Mouse (Mus musculus) intestine, embryonic 16.5 days (tissue): ENCODE measurements around the gene Pin1rt1. TPM values are rescaled to one million over a fixed set of nuclear protein-coding genes. Genes with fewer than 3 reads are reported as not detected.

Source experiments
- ATAC-seq: fragments of 200-750 bp; cut with Nextera tagmentation; 2 replicates; pipeline ENCODE4 v1.8.0; 2017; ENCODE audit warnings: moderate TSS enrichment, moderate library complexity
- H3K27ac ChIP-seq: fragments of 300-500 bp; sonication (generic); 2 replicates; pipeline ENCODE4 v1.5.1; 2014; ENCODE audit warnings: mild to moderate bottlenecking, low read length
- H3K27me3 ChIP-seq: fragments of 300-500 bp; sonication (generic); replicated peaks from 2 replicates; pipeline ENCODE4 v1.6.1; 2014; ENCODE audit warnings: low read length, control low read depth, mixed read lengths; ENCODE audit not compliant: control insufficient read depth, insufficient read depth
- H3K36me3 ChIP-seq: fragments of 300-500 bp; sonication (generic); 2 replicates; pipeline ENCODE4 v1.6.1; 2014; ENCODE audit warnings: low read length, control low read depth; ENCODE audit not compliant: control insufficient read depth, insufficient read depth
- H3K4me1 ChIP-seq: fragments of 300-500 bp; sonication (generic); 2 replicates; pipeline ENCODE4 v1.6.1; 2014; ENCODE audit warnings: low read length, control low read depth, mixed read lengths; ENCODE audit not compliant: control insufficient read depth, insufficient read depth
- H3K4me2 ChIP-seq: fragments of 300-500 bp; sonication (generic); 2 replicates; pipeline ENCODE4 v1.6.1; 2014; ENCODE audit warnings: low read depth, low read length, control low read depth
- H3K4me3 ChIP-seq: fragments of 300-500 bp; sonication (generic); 2 replicates; pipeline ENCODE4 v1.5.1; 2014; ENCODE audit warnings: mild to moderate bottlenecking, low read length
- H3K9ac ChIP-seq: fragments of 300-500 bp; sonication (generic); 2 replicates; pipeline ENCODE4 v1.6.1; 2014; ENCODE audit warnings: low read depth, low read length
- H3K9me3 ChIP-seq: fragments of 300-500 bp; sonication (generic); 2 replicates; pipeline ENCODE4 v1.6.1; 2016; ENCODE audit warnings: low read length, control low read depth; ENCODE audit not compliant: control insufficient read depth
- WGBS: fragments of 180-500 bp; shearing (Covaris S2); extraction: QIAGEN DNeasy Blood & Tissue Kit; methylation state at CpG from one replicate; pipeline ENCODE4 v1.1.7; 2014; 5-methylcytosine and 5-hydroxymethylcytosine counted together
- polyA plus RNA-seq: library from polyadenylated mRNA; unstranded; fragments of >200 nt; fragmentation: Nextera tagmentation; extraction: Ambion mirVana; gene quantifications from 2 replicates; pipeline ENCODE4 v1.2.1, GENCODE M21; 2015

The Pin1rt1 gene
- polyA plus RNA-seq, 1 experiment from 2014 or later: not detected

- no peaks in the 10 kb centered on the region for H3K4me1 ChIP-seq
- H3K27ac ChIP-seq: no peak overlapping the region
- no peaks in the 10 kb centered on the region; the same call in 1 of the 2 replicates for H3K36me3 ChIP-seq
- ATAC-seq: no peak
- H3K9ac ChIP-seq: no peak overlapping the region
- H3K4me2 ChIP-seq: no peak overlapping the region
- H3K4me3 ChIP-seq: no peak overlapping the region
- H3K27me3 ChIP-seq: no peaks in the 10 kb centered on the region
- no peaks in the 10 kb centered on the region for H3K9me3 ChIP-seq
Observed at GRCm38 (mm10) chr2:104671724-104672123, 44.5 kb downstream of the Pin1rt1 start.

- Histone ChIP-seq H3K9me3 (no peaks in the 10 kb centered on the region), H3K9ac (no peak overlapping the region), H3K27ac (no peak overlapping the region), H3K4me2 (no peak overlapping the region), H3K4me3 (no peak overlapping the region), H3K36me3 (peaks cover 4% of the 10 kb centered on the region; the same call in 1 of the 2 replicates), H3K4me1 (no peaks in the 10 kb centered on the region), H3K27me3 (no peaks in the 10 kb centered on the region)
- 82% methylated on average over 6 of the region's 6 CpGs for WGBS
- ATAC-seq: no peak
Observed at GRCm38 (mm10) chr2:104669122-104669804, 46.9 kb downstream of the Pin1rt1 start.

Other genes starting within 250 kb of the Pin1rt1 start
- gene Hipk3, start 221.9 kb downstream of the Pin1rt1 start, polyA plus RNA-seq: 7.6 and 9.7 TPM in 2 replicates
- 43.4 and 49.1 TPM in 2 replicates for gene Cstf3, start 125.9 kb downstream of the Pin1rt1 start, polyA plus RNA-seq
- gene Tcp11l1, start 4.2 kb downstream of the Pin1rt1 start, polyA plus RNA-seq: 21.8 and 24.5 TPM in 2 replicates
- 44.7 and 46.7 TPM in 2 replicates for gene Depdc7, start 26.5 kb upstream of the Pin1rt1 start, polyA plus RNA-seq
- gene Qser1, start 100.4 kb upstream of the Pin1rt1 start, polyA plus RNA-seq: 4.5 and 4.9 TPM in 2 replicates
- gene Prrg4, start 133.5 kb upstream of the Pin1rt1 start, polyA plus RNA-seq: 1.8 and 2.2 TPM in 2 replicates
- 4.4 and 6.0 TPM in 2 replicates for gene Ccdc73, start 151.4 kb upstream of the Pin1rt1 start, polyA plus RNA-seq